Mouse (Mus musculus): Measurements from ENCODE around the gene Ccne1. TPM values are rescaled to one million over a fixed set of nuclear protein-coding genes. Genes with fewer than 3 reads are reported as not detected.

The Ccne1 gene
- 40.9 and 44.5 TPM in 2 replicates for polyA plus RNA-seq (2015; fragmentation: Nextera tagmentation; extraction: Ambion mirVana)

DNA sequence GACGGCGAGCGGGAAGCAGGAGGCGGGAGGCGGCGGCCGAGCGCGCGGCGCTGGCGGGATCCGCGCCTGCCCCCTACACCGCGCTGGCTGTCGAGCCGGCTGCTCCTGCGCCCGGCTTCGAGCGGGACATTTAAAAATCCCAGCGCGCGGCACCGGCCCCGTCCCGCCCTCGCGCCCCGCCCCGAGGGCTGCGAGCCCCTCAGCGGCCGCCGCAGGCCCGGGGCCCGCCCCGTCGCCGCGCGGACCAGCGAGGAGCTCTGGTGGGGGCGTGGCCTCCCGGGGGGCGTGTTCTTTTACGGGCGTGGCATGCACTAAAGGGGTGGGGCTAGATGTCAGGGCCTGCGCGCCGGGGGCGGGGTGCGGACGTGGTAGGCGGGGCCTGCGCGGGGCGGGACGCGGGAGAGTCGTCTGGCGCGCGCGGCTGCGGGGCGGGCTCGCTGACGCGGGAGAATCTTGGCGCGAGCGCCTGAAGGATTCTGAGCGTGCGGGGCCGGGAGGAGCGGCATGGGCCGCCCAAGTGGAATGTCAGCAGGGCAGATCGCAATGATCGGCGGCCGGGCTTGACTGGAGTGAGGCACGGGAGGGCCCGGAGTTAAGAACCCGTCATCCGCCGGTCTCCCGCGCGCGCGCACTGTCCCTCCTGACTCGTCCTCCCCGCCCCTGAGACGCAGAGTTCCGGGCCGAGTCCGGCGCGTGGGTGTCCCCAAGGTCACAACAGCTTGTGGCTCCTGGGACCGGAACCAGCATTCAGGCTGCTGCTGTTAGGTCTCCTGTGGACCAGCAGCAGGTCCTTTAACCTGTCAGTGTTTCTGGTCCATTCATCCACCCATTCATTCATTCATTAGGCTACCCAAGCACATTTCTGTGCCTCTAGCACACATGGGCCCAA, at the start of gene Ccne1:
Gene Ccne1, minus strand, starts transcription at position 164 of the 889 bp plus-strand sequence.
- no peaks in the 10 kb centered on the region for H3K27me3 ChIP-seq (replicated peaks)
- peak within 1 kb of the TSS; percentile 90 for H3K4me3 ChIP-seq
- peak; percentile 95 for ATAC-seq (ENCODE audit: extremely low read depth, insufficient number of reproducible peaks, low FRiP score, low TSS enrichment)
- no peaks in the 10 kb centered on the region for H3K9me3 ChIP-seq
- peaks cover 22% of the 10 kb centered on the region for H3K36me3 ChIP-seq
- peak within 1 kb of the TSS; percentile 98 for H3K4me2 ChIP-seq
- H3K9ac ChIP-seq, result peak within 1 kb of the TSS; percentile 92
- 0% methylated on average over 74 of the region's 102 CpGs for WGBS
- H3K4me1 ChIP-seq, result peaks cover 43% of the 10 kb centered on the region
- H3K27ac ChIP-seq (replicated peaks), result peak within 1 kb of the TSS; percentile 65

DNA sequence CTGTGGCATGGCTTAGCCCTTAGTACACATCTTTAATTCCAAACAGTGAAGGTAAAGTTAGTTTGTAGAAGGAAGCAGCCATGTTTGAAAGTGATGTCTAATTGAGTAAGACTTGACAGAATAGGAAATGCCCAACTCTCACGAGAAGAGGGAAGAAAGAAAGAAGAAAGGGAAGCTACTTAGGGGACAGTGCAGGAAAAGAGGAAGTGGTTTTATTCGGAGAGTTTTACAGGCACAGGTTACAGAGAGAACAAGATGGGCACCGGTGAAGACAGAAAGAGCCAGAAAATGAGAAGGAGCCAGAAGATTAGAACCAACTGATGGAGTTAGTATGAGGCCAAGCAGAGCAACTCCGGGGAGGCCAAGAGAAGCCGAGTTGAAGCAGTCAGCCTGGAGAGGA, 48.5 kb upstream of the Ccne1 start:
- peaks cover 4% of the 10 kb centered on the region; the same call in 1 of the 2 replicates for H3K4me1 ChIP-seq
- H3K4me2 ChIP-seq, result no peak overlapping the region
- no peaks in the 10 kb centered on the region for H3K9me3 ChIP-seq
- no peak for ATAC-seq (ENCODE audit: extremely low read depth, insufficient number of reproducible peaks, low FRiP score, low TSS enrichment)
- no peak overlapping the region for H3K4me3 ChIP-seq
- H3K9ac ChIP-seq, result no peak overlapping the region
- H3K27me3 ChIP-seq (replicated peaks), result no peaks in the 10 kb centered on the region
- H3K36me3 ChIP-seq, result no peaks in the 10 kb centered on the region
- 78% methylated on average over 5 of the region's 5 CpGs for WGBS
- no peak overlapping the region for H3K27ac ChIP-seq (replicated peaks)

GRCm38 (mm10) chr7:38152571-38152970, 45.2 kb upstream of the Ccne1 start:
- peaks cover 3% of the 10 kb centered on the region; the same call in 1 of the 2 replicates for H3K27me3 ChIP-seq (replicated peaks)
- H3K4me1 ChIP-seq, result no peaks in the 10 kb centered on the region
- no peaks in the 10 kb centered on the region; the same call in 1 of the 2 replicates for H3K9me3 ChIP-seq
- H3K4me3 ChIP-seq, result no peak overlapping the region
- H3K36me3 ChIP-seq, result no peaks in the 10 kb centered on the region
- H3K27ac ChIP-seq (replicated peaks), result no peak overlapping the region
- 68% methylated on average over 3 of the region's 3 CpGs for WGBS
- H3K4me2 ChIP-seq, result no peak overlapping the region
- ATAC-seq (ENCODE audit: extremely low read depth, insufficient number of reproducible peaks, low FRiP score, low TSS enrichment), result no peak
- H3K9ac ChIP-seq, result no peak overlapping the region

DNA sequence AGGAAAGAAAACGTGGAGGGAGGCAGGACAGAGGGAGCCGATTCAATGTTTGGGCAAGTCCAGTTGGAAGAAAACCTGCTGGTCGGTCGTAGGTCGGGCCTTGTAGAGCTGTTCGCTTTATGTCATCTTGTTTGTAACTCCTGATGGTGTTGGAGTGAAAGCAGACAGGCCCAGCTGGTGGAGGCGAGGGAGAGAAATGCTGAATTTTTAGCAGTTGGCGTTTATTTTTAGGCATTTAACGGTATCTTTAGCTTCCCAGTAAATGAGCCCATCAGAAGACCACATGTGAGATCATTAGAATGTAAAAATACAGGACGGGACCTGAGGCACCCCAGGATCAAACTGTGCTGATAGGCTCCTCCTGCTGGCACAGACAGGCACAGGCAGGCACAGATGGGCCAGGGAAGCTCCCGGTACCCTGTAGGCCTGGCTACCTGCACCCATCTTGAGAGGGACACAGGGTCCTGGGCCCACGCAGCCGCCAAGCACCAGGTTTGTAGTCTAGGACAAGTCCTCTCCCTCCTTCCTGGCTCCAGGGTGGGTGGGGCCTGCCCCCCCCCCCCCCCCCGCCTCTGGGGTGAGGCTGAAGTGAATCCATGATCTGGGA, 44.5 kb upstream of the Ccne1 start:
- WGBS, result 52% methylated on average over 14 of the region's 14 CpGs
- H3K4me3 ChIP-seq, result no peak overlapping the region
- ATAC-seq (ENCODE audit: extremely low read depth, insufficient number of reproducible peaks, low FRiP score, low TSS enrichment), result no peak

GRCm38 (mm10) chr7:38147477-38147876, 40.1 kb upstream of the Ccne1 start:
- H3K4me1 ChIP-seq, result no peaks in the 10 kb centered on the region
- no peaks in the 10 kb centered on the region for H3K36me3 ChIP-seq
- H3K27me3 ChIP-seq (replicated peaks), result peaks cover 3% of the 10 kb centered on the region; the same call in 1 of the 2 replicates
- H3K9me3 ChIP-seq, result no peaks in the 10 kb centered on the region; the same call in 1 of the 2 replicates
- no peak overlapping the region for H3K27ac ChIP-seq (replicated peaks)
- H3K4me3 ChIP-seq, result no peak overlapping the region
- H3K4me2 ChIP-seq, result no peak overlapping the region
- ATAC-seq (ENCODE audit: extremely low read depth, insufficient number of reproducible peaks, low FRiP score, low TSS enrichment), result no peak
- 78% methylated on average over 6 of the region's 6 CpGs for WGBS
- no peak overlapping the region for H3K9ac ChIP-seq

More for the DNA sequence above, 44.5 kb upstream of the Ccne1 start:
- Histone ChIP-seq H3K27ac (replicated peaks) (no peak overlapping the region), H3K4me2 (no peak overlapping the region), H3K9me3 (no peaks in the 10 kb centered on the region; the same call in 1 of the 2 replicates), H3K9ac (no peak overlapping the region), H3K27me3 (replicated peaks) (peaks cover 3% of the 10 kb centered on the region; the same call in 1 of the 2 replicates), H3K4me1 (no peaks in the 10 kb centered on the region), H3K36me3 (no peaks in the 10 kb centered on the region)

DNA sequence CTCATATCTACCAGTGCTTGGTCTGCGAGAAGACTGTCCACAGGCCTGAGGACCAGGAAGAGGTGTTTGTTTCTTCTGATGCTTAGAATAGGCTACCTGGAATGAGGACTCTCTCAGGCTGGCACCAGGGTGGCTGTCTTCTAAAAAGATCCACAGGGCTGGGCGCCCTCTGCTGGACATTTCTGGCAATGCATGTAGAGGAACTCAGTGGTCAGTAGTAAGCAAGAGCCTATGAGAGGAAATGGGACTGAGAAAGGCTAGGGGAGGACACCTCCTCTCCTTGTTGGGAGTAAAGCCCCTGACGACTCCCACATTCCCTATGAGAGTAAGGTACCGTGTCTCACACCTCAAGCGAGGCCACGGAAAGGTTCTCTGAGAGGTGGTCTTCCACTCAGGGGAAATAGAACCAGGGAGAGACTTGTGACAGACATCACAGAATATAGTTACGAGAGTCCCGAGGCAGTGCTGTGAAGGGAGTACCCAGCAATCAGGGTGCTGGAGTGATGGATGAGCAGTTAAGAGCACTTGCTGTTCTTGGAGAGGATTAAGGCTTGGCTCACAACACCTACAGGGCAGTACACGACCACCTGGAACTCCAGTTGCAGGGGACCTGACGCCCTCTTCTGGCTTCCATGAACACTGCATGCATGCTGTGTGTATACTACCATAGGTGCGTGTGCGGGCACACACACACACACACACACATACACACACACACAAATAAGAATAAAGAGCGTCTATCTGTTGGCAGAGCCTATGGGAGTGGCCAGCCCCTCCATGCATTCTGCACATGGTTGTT, 34.6 kb upstream of the Ccne1 start:
- Histone ChIP-seq H3K36me3 (no peaks in the 10 kb centered on the region), H3K27me3 (replicated peaks) (no peaks in the 10 kb centered on the region; the same call in 1 of the 2 replicates), H3K9ac (no peak overlapping the region), H3K4me1 (no peaks in the 10 kb centered on the region), H3K4me3 (no peak overlapping the region), H3K4me2 (no peak overlapping the region), H3K9me3 (no peaks in the 10 kb centered on the region), H3K27ac (replicated peaks) (no peak overlapping the region)
- 62% methylated on average over 13 of the region's 13 CpGs for WGBS
- ATAC-seq (ENCODE audit: extremely low read depth, insufficient number of reproducible peaks, low FRiP score, low TSS enrichment), result no peak

DNA sequence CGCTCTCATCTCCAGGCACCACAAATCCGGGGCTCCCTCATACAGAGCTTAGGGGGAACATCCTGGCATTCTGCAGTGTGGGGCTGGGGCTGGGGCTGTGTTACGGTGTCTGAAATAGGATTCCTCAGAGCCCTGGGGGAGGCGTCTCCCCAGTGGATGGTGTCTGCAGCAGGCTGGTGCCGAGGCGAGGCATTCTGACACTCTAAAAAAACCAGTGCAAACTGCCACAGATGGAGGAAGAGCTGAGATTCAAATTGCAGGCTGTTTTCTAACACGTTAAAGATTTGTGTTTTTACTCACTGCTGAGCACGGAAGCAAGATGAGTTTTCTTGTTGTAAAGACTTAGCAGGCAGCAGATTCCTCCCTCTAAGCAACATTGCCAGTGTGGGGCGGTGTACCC, 33.0 kb upstream of the Ccne1 start:
- ATAC-seq (ENCODE audit: extremely low read depth, insufficient number of reproducible peaks, low FRiP score, low TSS enrichment), result no peak
- H3K9me3 ChIP-seq, result no peaks in the 10 kb centered on the region
- no peaks in the 10 kb centered on the region for H3K36me3 ChIP-seq
- H3K4me2 ChIP-seq, result no peak overlapping the region
- no peak overlapping the region for H3K27ac ChIP-seq (replicated peaks)
- no peak overlapping the region for H3K9ac ChIP-seq
- H3K4me3 ChIP-seq, result no peak overlapping the region
- 40% methylated on average over 9 of the region's 9 CpGs for WGBS
- no peaks in the 10 kb centered on the region; the same call in 1 of the 2 replicates for H3K27me3 ChIP-seq (replicated peaks)
- no peaks in the 10 kb centered on the region for H3K4me1 ChIP-seq

- Histone ChIP-seq H3K4me2 (no peak overlapping the region), H3K9me3 (no peaks in the 10 kb centered on the region), H3K36me3 (no peaks in the 10 kb centered on the region), H3K4me3 (no peak overlapping the region), H3K9ac (no peak overlapping the region), H3K4me1 (no peaks in the 10 kb centered on the region), H3K27me3 (replicated peaks) (no peaks in the 10 kb centered on the region; the same call in 1 of the 2 replicates), H3K27ac (replicated peaks) (no peak overlapping the region)
- ATAC-seq (ENCODE audit: extremely low read depth, insufficient number of reproducible peaks, low FRiP score, low TSS enrichment), result no peak
- WGBS, result 81% methylated on average over 5 of the region's 5 CpGs
These were observed 27.1 kb upstream of the Ccne1 start for GRCm38 (mm10) chr7:38134471-38134870.

- Histone ChIP-seq H3K9ac (no peak overlapping the region), H3K36me3 (no peaks in the 10 kb centered on the region), H3K4me2 (no peak overlapping the region), H3K4me3 (no peak overlapping the region), H3K4me1 (peaks cover 6% of the 10 kb centered on the region; the same call in 1 of the 2 replicates), H3K27me3 (replicated peaks) (no peaks in the 10 kb centered on the region; the same call in 1 of the 2 replicates), H3K9me3 (no peaks in the 10 kb centered on the region), H3K27ac (replicated peaks) (no peak overlapping the region)
- ATAC-seq (ENCODE audit: extremely low read depth, insufficient number of reproducible peaks, low FRiP score, low TSS enrichment), result no peak
- 28% methylated on average over 5 of the region's 5 CpGs for WGBS
These were observed 23.9 kb upstream of the Ccne1 start for GRCm38 (mm10) chr7:38131186-38131585.

- ATAC-seq (ENCODE audit: extremely low read depth, insufficient number of reproducible peaks, low FRiP score, low TSS enrichment), result no peak
- H3K27ac ChIP-seq (replicated peaks), result no peak overlapping the region
- peaks cover 9% of the 10 kb centered on the region; the same call in 1 of the 2 replicates for H3K4me1 ChIP-seq
- no peaks in the 10 kb centered on the region for H3K9me3 ChIP-seq
- H3K27me3 ChIP-seq (replicated peaks), result no peaks in the 10 kb centered on the region; the same call in 1 of the 2 replicates
- H3K9ac ChIP-seq, result no peak overlapping the region
- WGBS, result 80% methylated on average over 26 of the region's 26 CpGs
- no peaks in the 10 kb centered on the region for H3K36me3 ChIP-seq
- H3K4me2 ChIP-seq, result no peak overlapping the region
- H3K4me3 ChIP-seq, result no peak overlapping the region
These were observed 22.8 kb upstream of the Ccne1 start for GRCm38 (mm10) chr7:38129986-38130729.

All from heart, embryonic 13.5 days (tissue).